Mouse (Mus musculus): Measurements from ENCODE around the gene Gm9964.

DNA sequence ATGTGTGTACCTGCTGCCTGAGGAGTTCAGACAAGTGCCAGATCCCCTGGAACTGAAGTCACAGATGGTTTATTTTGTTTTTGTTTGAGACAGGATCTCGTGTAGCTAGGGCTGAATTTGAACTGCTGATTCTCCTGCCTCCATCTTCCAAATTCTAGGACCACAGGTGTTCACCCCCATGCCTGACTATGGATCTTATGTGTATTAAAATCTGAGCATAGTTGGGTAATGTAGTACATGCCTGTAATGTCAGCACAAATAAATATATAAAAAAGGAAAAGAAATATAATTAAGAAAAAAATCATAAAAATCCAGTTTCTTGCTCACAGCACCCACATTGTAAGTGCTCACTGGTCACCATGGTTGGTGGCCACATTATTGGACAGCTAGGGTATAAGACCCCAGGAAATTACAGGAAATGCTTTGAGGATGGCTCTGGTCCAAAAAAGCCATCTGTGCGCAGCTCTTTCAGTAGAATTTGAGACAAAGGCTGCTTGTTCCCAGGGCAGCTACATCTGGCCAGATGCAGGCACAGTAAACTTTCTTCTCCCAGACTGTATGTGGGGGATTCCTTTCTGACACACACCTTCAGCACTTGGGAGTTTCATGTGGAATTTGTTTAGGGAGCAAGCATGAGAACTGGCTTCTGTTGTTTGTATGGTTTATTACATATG lies 16.8 kb downstream of the Gm9964 start:
- TF ChIP-seq POLR2A (IDR thresholded peaks at IDR 0.05; ENCODE audit: borderline replicate concordance, extremely low read depth, insufficient read depth, insufficient read length, poor library complexity, severe bottlenecking) (no peak), CTCF (IDR thresholded peaks at IDR 0.05; ENCODE audit: borderline replicate concordance, extremely low read depth, insufficient read depth, insufficient read length) (no peak)

All from brain, embryonic 14.5 days (tissue).